Mouse (Mus musculus): ENCODE measurements at regions not wholly inside any gene's neighbourhood (a gene's known extent, or its start where the extent isn't known, plus 50 kb on each side); places are given as distances from the start of the nearest gene placed in this dataset.

DNA sequence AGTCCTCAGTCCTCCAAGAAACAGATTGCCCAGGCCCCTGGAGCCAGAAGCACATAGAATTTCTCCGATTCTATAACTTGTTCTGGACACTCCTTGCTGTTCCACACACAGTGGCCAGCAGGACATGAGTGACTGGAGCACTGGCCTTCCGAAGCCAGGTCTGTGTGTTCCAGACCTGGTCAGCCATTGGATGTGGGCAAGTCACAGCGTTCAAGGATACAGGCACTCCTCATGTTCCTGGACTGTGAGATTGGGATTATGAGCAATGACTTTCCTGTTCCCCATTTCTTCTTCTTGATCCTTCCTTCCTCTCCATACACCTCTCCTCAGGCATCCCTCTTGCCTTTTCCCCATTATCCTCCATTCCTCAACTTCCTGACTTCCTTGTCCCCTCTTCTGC, 281.8 kb upstream of the Gjb5 start:
- no peak for DNase-seq (ENCODE audit: low read depth, low spot score)

DNA sequence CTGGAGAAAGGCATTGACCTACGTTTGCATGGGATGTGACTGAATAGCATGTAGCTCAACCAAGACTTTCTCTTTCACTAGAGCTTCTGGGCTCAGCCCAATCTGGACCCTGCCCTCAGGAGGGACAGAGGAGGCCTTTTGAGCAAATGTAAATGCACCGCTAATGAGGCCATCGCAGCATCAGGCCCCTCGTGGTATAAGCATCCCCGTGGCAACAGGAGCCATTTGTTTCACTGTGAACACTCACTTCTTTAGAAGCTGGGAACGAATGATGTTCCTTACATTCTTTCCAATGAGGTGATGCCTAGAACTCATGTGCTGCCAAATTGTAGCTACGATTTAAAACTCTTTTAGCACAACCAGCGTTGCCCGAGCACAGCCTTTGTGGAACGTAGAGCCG, 279.0 kb upstream of the Gjb5 start:
- DNase-seq (ENCODE audit: low read depth, low spot score) = no peak

DNA sequence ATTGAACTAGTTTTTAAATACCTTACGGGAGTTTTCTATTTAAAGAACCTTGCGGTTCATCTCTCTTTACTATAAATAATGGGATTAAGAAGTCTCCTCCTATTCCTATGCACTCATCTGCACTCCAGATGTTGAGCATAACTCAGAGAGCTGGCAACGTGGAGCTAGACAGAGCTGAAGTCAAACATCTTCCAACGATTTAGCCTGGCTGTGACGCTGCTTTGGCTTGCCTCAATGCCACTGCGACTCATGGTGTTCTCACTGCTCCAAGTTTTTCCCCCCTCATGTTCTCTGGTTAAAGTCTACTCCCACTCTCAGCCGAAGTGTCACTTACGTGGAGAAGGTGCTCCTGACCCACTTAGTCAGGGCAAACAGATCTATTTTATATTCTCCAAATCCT, 277.3 kb upstream of the Gjb5 start:
- peak; percentile 47 for DNase-seq (ENCODE audit: low read depth, low spot score)

DNA sequence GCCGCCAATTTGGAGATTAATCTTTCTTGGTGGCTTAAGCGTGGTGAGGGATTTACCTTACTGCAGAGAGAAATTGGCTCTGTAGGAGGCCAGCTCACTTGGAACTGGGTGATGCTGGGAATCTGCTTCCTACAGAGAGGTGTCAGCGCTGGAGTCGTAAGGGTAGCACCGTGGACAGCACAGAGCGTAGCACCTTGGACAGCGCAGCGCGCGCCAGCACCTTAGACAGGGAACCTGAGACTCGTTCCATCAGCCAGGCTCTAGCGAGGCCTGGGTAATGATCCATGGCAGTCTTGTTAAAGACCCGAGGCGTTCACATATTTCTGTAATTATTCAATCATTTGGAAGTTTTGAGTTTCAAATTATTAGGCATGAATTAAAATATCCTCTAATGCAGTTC, 261.9 kb upstream of the Gjb5 start:
- DNase-seq (ENCODE audit: low read depth, low spot score) = peak; percentile 84

DNA sequence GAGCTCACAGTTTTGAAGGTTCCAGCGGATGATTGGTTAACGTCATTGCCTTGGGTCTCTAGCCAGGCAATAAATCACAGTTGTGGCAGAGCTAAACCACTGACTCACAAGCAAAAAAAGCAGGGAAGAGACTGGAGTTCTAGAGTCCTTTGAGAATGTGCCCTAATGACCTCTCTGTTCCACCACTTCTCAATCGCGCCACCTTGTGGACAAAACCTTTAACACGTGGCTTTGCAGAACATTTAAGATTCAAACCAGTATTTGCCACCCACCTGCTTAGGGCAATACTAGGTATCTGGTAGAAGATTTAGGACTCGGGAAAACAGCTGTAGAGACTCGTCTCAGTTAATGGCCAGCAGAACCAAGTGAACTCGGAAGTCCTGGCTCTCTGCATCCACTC, 254.8 kb upstream of the Gjb5 start:
- DNase-seq (ENCODE audit: low read depth, low spot score) = peak; percentile 28

DNA sequence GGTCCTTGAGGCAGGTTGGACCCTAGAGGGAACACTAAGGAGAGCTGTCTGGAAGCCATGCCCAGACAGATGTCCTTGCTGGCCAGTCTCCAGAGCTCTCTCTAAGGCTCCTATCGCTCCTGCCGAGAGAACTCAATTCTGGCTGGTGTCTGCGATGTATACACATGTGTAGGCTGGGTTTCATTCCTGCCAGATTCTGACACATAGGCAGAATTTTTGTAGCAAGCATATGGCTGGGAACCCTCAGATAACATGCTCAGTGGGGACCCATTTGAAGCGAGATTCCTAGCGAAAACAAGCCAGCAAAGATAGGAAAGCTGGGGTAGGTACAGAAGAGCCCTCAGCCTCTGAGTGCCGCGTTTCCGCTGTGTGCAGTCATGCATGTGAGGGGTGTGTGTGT, 242.9 kb upstream of the Gjb5 start:
- no peak for DNase-seq (ENCODE audit: low read depth, low spot score)

DNA sequence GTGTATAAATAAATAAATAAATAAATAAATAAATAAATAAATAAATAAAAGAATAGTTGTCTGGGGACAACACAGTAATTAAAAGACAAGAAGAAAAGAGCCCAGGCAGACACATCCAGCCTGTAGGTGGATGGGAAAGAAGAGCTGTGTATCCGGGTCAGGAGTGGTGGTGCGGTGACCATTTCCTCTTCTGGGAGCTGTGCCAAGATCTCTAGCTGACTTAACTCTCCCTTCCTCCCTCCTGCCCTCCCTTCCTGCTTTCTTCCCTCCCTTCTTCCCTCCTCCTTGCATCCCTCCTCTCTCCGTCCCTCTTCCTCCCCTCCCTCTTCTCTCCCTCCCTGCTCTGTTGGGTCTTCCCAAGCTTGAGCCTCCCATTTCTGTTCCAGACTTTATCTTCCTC, 240.6 kb upstream of the Gjb5 start:
- DNase-seq (ENCODE audit: low read depth, low spot score) = no peak

DNA sequence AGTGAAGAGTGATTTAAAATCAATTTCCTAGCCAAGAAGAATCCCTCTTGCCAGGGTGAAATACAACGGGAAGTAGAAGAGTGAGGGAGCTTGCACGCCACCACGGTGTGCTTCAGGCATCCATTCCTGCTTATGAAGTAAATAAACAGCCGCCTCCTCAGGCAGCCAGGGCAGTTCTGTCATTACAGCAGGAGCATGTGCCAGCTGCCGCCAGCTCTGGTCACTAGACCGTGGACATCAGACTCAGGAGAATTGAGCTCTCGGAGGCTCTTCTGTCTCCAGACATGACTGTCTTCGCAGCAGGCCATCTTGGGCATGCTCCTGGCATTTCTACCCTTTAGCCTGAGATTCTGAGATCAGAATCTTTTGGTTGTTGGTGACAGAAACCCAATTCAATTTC, 236.1 kb upstream of the Gjb5 start:
- no peak for DNase-seq (ENCODE audit: low read depth, low spot score)

DNA sequence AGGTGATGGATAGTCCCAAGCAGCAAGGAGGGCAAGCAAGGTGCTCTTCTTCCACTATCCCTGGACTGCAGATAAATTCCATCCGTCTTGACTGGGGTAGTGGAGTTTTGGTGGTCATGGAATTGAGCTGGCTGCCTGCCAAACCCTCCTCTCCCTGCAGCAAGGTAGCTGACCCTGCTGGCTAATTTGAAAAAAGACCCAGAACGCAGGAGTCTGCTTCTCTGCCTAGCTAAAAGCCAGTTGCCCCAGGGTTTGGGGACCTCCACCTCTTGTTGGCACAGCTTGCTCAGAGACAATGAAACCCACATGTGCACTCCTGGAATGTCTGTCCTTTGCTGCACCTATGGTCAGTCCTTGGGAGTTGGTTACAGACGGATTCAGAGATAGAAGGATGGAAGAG, 233.6 kb upstream of the Gjb5 start:
- peak; percentile 30 for DNase-seq (ENCODE audit: low read depth, low spot score)

DNA sequence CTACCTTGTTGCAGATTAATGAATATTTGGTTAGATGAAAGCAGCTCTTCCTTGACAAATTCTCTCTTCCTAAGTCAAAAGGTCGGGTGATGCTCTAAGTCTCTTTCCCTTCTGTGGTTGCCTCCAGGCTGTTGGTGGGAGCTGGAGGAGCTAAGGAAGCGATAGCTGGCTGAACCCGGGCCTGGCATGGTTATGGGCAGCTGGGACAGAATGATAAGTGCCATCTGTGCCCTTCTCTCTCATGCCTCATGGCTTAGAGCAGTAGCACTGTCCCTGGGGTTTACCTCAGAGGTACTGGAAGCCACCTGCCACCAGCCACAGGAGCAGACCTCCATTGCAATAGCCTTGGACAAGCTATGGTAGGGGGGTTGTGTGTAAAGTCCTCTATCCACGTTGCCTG, 228.8 kb upstream of the Gjb5 start:
- no peak for DNase-seq (ENCODE audit: low read depth, low spot score)

DNA sequence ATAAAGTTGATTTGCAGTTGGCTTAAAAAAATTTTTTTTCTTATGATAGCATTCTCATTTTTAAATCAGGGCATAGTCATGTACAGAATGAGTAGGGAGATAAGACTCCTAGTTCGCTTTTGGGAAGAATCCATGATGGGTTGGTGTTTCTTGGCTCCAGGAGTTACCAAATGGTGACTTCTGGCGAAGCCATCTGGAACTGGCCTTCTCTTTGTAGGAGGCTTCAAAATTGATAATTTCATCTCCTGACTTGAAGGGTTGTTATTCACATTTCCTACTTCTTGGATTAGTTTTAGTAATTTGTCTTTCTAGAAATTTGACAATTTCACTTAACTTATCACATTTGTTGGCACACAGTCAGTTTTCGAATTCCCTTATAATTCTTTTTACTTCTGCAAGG, 218.5 kb upstream of the Gjb5 start:
- DNase-seq (ENCODE audit: low read depth, low spot score) = no peak

DNA sequence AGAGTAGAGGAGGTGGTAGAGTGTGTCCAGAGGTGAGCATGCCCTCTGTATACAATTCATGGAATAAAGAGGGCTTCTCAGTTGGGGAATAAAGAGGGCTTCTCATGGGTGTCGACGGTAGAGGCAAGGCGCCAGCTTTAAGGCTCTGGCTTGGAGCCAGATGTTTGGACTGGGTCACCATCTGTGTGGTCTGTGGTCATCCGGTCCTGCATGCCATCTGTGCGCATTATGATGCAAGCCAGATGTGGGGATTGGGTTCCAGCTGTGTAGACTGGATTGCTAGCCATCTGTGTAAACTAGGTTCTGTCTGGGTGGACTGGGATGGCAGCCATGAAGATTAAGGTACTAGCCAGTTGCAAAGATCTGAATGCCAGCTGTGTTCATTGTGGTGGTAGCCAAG, 204.6 kb upstream of the Gjb5 start:
- no peak for DNase-seq (ENCODE audit: low read depth, low spot score)

DNA sequence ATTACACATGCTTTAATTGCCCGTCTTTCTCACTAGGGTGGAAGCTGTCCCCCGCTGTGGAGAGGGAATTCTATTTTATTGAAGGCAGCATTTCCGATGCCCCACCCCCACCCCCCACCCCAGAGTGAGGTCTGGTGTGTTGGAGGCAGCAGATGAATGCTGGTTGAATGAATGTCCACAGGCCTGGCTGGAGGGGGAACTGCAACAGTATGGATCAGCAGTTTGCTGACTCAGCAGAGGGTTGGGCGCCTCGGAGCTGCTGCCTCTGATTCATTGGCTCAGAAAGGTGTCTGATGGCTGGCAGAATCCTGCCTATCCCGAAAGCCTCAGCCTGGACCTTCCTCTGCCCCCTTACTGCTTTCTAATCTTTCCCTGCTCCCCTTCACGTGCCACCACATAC, 200.6 kb upstream of the Gjb5 start:
- DNase-seq (ENCODE audit: low read depth, low spot score) = no peak

DNA sequence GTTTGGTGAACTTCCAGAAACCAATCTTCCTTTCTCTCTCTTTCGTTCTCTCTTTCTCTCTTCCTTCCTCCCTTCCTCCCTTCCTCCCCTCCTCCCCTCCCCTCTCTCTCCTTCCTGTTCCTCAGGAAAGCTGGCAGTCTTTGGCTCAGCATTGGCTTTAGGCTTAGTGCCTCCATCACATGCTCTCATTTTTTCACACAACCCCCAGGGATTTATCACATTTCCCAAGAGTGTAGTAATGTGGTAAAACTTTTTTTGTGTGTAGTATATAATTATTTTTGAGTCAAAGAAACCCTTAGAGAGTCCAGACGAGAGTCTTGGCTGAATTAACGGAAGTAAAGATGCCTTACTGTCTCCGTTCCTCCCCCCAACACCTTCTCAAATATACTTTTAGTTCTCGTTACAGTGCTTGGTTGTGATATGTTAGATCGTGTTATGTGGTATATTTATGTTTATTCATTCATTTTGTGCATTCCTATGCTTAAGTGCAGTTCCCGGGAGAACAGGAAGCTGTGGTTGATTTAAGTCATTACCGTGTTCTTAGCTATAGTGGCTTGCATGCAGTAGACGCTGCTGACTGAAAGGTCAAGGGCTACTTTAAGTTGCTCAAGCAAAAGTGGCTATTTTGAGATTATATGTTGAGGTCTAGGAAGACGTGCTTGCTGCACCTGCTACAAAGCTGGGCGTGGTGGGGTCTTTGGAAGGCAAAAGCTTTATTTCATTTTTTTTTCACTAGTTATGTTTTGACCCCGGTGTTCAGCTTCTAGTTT, 194.7 kb upstream of the Gjb5 start:
- no peak for DNase-seq (ENCODE audit: low read depth, low spot score)

DNA sequence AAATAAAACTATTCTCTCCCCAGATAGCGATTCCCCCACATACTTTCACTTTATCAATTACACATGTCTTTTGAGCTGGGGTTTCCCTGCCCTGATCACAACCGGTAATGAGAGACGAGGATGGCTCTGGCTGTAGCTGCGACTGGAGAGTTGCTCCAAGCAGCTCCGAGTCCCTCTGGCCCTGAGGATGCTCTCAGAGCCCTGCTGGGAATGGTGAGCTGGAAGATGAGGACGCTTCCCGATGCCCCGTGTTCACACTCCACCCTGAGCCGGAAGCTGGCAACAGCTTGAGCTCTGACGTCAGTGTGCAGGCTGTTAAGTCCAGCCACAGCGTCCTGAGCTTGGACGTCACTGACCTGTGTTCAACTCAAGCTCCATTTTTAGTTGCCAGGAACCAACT, 191.6 kb upstream of the Gjb5 start:
- DNase-seq (ENCODE audit: low read depth, low spot score) = peak; percentile 19

DNA sequence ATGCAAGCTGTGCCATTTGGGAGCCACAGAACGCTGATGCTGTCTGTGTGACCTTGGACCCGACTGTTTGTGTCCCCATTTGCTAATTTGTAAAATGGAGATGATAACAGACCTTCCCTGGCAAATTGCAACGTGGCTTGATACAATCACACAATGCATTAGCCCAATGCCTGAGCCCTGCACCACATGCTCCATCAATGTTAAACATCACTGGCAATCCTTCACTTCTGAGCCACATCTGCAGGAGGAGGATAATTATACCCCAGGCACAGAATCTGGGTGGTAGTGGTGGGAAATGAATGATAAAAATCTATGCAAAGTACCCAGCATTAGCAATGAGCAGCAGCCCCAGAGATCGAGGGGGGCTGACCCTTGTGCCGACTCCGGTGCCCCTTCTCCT, 191.0 kb upstream of the Gjb5 start:
- DNase-seq (ENCODE audit: low read depth, low spot score) = peak; percentile 23

DNA sequence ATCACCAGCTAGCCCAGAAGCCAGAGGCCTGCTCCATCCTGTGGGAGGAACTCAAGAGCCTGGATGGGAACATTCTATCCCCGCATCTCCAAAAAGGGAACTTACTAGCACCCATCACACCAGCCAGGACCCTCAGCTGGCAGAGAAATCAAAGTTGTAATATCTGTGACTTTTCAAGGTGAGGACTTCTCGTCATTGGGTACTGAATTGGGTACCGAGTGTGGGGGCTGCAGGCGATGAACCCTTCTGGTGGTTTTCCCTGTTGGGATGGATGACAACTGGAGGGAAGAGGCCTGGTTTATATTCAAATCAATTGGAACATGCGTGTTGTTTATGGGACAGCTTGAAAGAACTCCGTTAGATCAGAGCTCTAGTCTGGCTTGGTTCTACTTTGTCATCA, 187.1 kb upstream of the Gjb5 start:
- no peak for DNase-seq (ENCODE audit: low read depth, low spot score)

DNA sequence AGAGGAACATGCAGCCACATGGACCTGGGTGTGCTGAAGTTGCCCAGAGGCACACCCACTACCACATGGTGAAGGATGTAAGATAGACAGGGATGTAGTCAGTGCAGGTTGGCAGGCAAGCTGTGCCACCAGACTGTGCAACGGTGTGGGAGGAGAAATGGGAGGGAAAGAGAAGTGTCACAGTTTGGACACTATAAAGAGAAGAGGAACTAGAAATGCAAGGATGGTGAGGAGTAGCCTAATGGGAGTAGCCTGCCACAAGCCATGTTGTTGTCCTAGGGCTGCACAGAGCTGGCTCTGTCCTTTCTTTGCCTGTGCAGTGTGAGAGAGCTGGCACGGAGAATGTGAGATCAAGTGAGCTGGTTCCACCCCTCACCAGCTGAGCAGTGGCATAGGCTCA, 185.3 kb upstream of the Gjb5 start:
- no peak for DNase-seq (ENCODE audit: low read depth, low spot score)

DNA sequence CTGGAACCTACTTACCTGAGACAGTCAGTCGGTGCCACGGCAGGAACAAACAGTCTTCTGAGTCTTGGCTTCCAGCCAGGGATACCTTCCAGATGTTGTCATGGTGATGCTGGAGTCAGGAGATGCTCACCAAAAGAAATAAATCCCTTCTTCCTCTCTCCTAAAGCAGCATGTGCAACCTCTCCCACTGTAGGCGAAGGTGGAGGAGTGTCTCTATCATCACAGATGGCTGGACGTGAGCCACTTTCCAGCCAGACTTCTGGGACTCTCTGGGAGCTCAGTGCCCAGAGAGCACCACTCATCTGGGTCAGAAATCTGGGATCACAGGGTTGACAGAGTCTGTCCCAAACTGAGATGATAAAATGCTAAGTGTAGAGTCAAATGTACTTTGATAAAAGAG, 184.8 kb upstream of the Gjb5 start:
- DNase-seq (ENCODE audit: low read depth, low spot score) = no peak

DNA sequence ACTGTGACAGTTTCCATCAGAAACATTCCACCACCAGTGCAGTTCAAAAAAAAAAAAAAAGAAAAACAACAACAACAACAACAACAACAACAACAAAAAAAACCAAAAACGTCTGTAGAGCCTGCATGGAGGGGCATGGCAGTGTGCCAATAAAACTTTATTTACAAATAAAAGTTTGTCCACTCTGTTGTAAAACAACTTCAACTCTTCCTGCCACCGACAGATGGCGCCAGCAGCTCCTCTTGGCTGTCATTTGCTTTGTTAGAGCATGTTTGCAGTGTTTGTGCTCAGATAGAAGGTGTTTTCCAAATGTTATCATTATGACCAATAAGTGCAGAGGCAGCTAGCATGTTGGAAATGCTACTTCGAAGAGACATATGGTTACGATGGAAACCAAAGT, 179.0 kb upstream of the Gjb5 start:
- no peak for DNase-seq (ENCODE audit: low read depth, low spot score)

DNA sequence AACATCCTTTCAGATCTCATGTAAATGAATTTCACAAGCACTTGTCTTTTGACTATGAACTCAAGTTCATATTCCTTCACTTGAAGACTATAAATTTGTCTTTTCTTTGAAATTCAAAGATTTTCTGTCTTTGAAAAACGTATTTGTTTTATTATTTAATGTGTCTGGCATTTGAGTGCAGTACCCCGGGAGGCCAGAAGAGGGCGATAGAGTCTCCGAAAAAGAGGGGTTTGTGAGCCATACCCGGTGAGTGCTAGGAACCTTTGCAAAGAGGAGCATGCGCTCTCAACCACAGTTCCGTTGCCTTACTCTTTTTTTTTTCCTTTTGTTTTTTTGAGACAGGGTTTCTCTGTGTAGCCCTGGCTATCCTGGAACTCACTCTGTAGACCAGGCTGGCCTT, 177.6 kb upstream of the Gjb5 start:
- no peak for DNase-seq (ENCODE audit: low read depth, low spot score)

DNA sequence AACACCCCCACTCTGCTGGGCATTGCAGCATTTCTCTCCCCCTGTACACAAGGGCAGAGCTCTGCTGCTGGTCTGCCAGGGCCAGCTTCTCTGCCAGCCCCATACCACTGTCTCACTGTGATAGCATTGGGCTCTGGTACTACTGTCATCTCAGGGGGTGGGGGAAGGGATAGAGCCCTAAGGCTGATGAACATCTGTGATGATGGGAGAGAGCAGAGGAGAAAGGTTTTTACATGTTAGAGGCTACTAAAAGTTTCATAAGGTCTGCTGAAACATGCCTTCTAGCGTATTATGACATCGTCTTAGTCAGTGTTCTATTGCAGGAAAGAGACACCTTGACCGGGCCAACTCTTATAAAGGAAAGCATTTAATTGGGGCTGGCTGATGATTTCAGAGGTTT, 176.4 kb upstream of the Gjb5 start:
- DNase-seq (ENCODE audit: low read depth, low spot score) = no peak

DNA sequence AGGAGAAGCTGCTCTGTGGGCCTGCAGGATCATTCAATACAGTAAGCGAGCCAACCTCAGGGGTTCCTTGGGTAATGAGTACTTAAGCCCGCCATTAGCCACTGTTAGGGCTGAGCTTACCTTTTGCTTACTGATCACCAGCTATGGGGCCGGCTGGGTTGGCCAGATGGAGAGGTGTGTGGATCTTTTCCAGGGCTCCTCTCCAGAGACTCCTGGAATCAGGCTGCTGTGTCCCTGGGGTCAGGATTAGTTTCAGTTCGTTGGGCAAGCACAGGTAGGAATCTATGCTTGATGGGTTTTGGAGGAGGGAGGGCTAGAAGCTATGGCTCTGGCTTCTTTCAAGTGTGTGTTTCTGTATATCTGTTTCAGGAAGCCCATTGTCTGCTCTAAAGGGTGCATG, 175.7 kb upstream of the Gjb5 start:
- no peak for DNase-seq (ENCODE audit: low read depth, low spot score)

DNA sequence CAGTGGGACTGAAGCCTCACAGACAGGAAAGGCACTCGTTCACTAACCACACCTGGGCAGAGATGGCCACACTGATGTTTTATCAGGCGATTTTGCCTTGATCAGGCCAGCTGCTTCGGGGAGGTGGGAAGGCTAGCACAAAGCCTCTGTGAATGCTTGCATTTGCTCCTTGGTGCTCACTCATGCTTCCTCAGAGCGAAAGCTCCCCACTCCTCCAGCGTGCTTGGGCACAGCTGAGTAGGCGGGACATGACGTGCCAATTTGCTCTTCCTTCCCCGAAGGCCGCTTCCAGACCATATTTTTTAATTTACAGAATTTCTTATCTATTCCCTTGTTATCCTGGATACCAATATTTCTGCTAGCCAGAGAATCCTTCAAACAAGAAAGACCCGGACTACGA, 172.8 kb upstream of the Gjb5 start:
- no peak for DNase-seq (ENCODE audit: low read depth, low spot score)
